Mouse (Mus musculus) gastrocnemius, postnatal 10 days (tissue): ENCODE data around the gene Rac1. TPM values are rescaled to one million over a fixed set of nuclear protein-coding genes. Genes with fewer than 3 reads are reported as not detected.

ENCODE experiments used
- total RNA-seq, 2 experiments: library from RNA; stranded (reverse); gene quantifications; 2 replicates each; pipeline ENCODE4 v1.2.3; 2021

Rac1 gene
- total RNA-seq, 2 experiments from 2014 or later = 237 to 250 TPM

Other genes starting within 250 kb of the Rac1 start
- under 1 TPM; 0.66 to 0.75 TPM for gene Zfp853, start 234.4 kb downstream of the Rac1 start, total RNA-seq
- 10 to 100 TPM; 10.6 to 11.6 TPM for gene E130309D02Rik, start 212.7 kb downstream of the Rac1 start, total RNA-seq
- 10 to 100 TPM; 35.0 to 37.5 TPM for gene Zdhhc4, start 198.8 kb downstream of the Rac1 start, total RNA-seq
- gene Grid2ip, start 170.7 kb downstream of the Rac1 start, total RNA-seq = under 1 TPM; 0.05 to 0.11 TPM
- gene Kdelr2, start 124.2 kb downstream of the Rac1 start, total RNA-seq = 100 to 1,000 TPM in 1 of 2 experiments, 10 to 100 TPM in 1; 89.0 to 110 TPM
- gene Daglb, start 63.5 kb downstream of the Rac1 start, total RNA-seq = 1 to 10 TPM; 4.2 to 5.7 TPM
- 10 to 100 TPM; 39.9 to 51.8 TPM for gene Cyth3, start 94.4 kb upstream of the Rac1 start, total RNA-seq
- 10 to 100 TPM in 1 of 2 experiments, 1 to 10 TPM in 1; 6.7 to 11.0 TPM for gene Usp42, start 204.2 kb upstream of the Rac1 start, total RNA-seq